Mouse (Mus musculus) ES-Bruce4 (cell line): ENCODE data around the gene Pard3. TPM values are rescaled to one million over a fixed set of nuclear protein-coding genes. Genes with fewer than 3 reads are reported as not detected.
A peak's percentile ranks its signal among the peaks of the same experiment; 100 is the strongest.

ENCODE experiments used
- H3K27ac ChIP-seq: 2 replicates; pipeline ENCODE4 v1.5.1; 2012; ENCODE audit warnings: low read length, inconsistent platforms; ENCODE audit not compliant: insufficient read depth
- H3K27me3 ChIP-seq: 2 replicates; pipeline ENCODE4 v1.6.1; 2012; ENCODE audit warnings: mild to moderate bottlenecking, low read length, inconsistent platforms; ENCODE audit not compliant: control insufficient read depth, poor library complexity, insufficient read depth, severe bottlenecking
- H3K36me3 ChIP-seq: 2 replicates; pipeline ENCODE4 v1.6.1; 2012; ENCODE audit warnings: inconsistent platforms, mild to moderate bottlenecking, low read length, moderate library complexity; ENCODE audit not compliant: control insufficient read depth, poor library complexity, insufficient read depth, severe bottlenecking
- H3K4me1 ChIP-seq: one replicate; pipeline ENCODE4 v1.8.1; 2011; ENCODE audit warnings: low read length; ENCODE audit not compliant: control insufficient read depth, insufficient read depth
- H3K4me3 ChIP-seq: 2 replicates; pipeline ENCODE4 v1.5.1; 2011; ENCODE audit warnings: low read depth, mild to moderate bottlenecking, low read length
- H3K9ac ChIP-seq: 2 replicates; pipeline ENCODE4 v1.6.1; 2012; ENCODE audit warnings: low read depth, mild to moderate bottlenecking, inconsistent platforms; ENCODE audit not compliant: poor library complexity, severe bottlenecking
- H3K9me3 ChIP-seq: replicated peaks from 2 replicates; pipeline ENCODE4 v1.6.1; 2012; ENCODE audit warnings: mild to moderate bottlenecking, low read length, inconsistent platforms; ENCODE audit not compliant: control insufficient read depth, poor library complexity, insufficient read depth, severe bottlenecking
- CTCF ChIP-seq: IDR thresholded peaks from one replicate; pipeline ENCODE4 v1.8.1; 2011; ENCODE audit warnings: low read depth, low read length
- EP300 ChIP-seq: IDR thresholded peaks from 2 replicates; pipeline ENCODE4 v1.6.1; 2011; ENCODE audit warnings: low read depth, low read length; ENCODE audit not compliant: insufficient read depth
- POLR2A ChIP-seq: IDR thresholded peaks from one replicate; pipeline ENCODE4 v1.8.1; 2011; ENCODE audit warnings: low read length; ENCODE audit not compliant: insufficient read depth
- polyA plus RNA-seq: library from polyadenylated mRNA; stranded (reverse); fragments of >200 nt; gene quantifications from 2 replicates; pipeline ENCODE4 v1.2.4, GENCODE M21; 2011; ENCODE audit warnings: low read depth; ENCODE audit not compliant: missing spikeins, insufficient read depth, insufficient read length

The Pard3 gene
- polyA plus RNA-seq = 33.8 and 38.0 TPM in 2 replicates

- H3K4me1 ChIP-seq = peaks cover 4% of the 10 kb centered on the region
- H3K27ac ChIP-seq = 0 out of 2 replicates have a peak within 1 kb of the TSS, but pooled peaks have one; percentile 1
- TF ChIP-seq POLR2A = no peak
- peak; percentile 16 for TF ChIP-seq CTCF
- TF ChIP-seq EP300 = no peak
- H3K27me3 ChIP-seq = no peaks in the 10 kb centered on the region
- H3K9ac ChIP-seq = peak within 1 kb of the TSS; percentile 98
- H3K4me3 ChIP-seq = peak within 1 kb of the TSS; percentile 97
- no peaks in the 10 kb centered on the region for H3K36me3 ChIP-seq
- no peaks in the 10 kb centered on the region for H3K9me3 ChIP-seq
These were observed at the start of gene Pard3 for GRCm38 (mm10) chr8:127063551-127064360. TSS of gene Pard3 (plus strand) at chr8:127063893.

DNA sequence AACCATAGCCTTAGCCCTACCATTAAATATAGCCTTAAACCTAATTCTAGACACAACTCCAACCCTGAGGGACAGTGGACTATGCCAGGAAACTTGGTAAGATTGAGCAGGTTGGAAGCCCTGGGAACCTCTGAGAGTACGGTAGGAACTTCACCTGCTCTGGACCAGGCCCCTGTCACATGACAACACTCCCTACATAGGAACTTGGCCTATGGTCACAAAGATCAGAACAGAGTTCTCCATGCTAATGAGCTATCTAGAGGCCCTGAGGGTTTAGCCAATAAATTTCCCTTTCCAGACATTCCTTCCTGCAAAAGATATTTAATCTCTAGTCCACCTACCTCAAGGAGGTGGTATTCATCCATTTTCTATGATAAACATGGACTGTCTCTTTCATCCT is 41.9 kb upstream of the Pard3 start:
- peaks cover 1% of the 10 kb centered on the region; the same call in 1 of the 2 replicates for H3K27me3 ChIP-seq
- no peak overlapping the region for H3K9ac ChIP-seq
- H3K4me3 ChIP-seq = no peak overlapping the region
- H3K36me3 ChIP-seq = no peaks in the 10 kb centered on the region
- no peaks in the 10 kb centered on the region for H3K4me1 ChIP-seq
- H3K27ac ChIP-seq = no peak overlapping the region
- TF ChIP-seq POLR2A (no peak), EP300 (no peak), CTCF (no peak)
- peaks cover 10% of the 10 kb centered on the region for H3K9me3 ChIP-seq

GRCm38 (mm10) chr8:127025256-127025717 is 38.4 kb upstream of the Pard3 start:
- Histone ChIP-seq H3K27me3 (peaks cover 1% of the 10 kb centered on the region; the same call in 1 of the 2 replicates), H3K4me1 (no peaks in the 10 kb centered on the region), H3K9ac (no peak overlapping the region), H3K27ac (no peak overlapping the region), H3K36me3 (no peaks in the 10 kb centered on the region), H3K9me3 (no peaks in the 10 kb centered on the region), H3K4me3 (no peak overlapping the region)
- TF ChIP-seq CTCF (no peak), POLR2A (no peak), EP300 (no peak)

- Histone ChIP-seq H3K9me3 (no peaks in the 10 kb centered on the region), H3K27ac (no peak overlapping the region), H3K36me3 (no peaks in the 10 kb centered on the region), H3K4me3 (no peak overlapping the region), H3K4me1 (no peaks in the 10 kb centered on the region), H3K27me3 (peaks cover 1% of the 10 kb centered on the region; the same call in 1 of the 2 replicates), H3K9ac (no peak overlapping the region)
- no peak for TF ChIP-seq CTCF
- TF ChIP-seq EP300 = no peak
- TF ChIP-seq POLR2A = no peak
These were observed 37.9 kb upstream of the Pard3 start for GRCm38 (mm10) chr8:127025775-127026174.

DNA sequence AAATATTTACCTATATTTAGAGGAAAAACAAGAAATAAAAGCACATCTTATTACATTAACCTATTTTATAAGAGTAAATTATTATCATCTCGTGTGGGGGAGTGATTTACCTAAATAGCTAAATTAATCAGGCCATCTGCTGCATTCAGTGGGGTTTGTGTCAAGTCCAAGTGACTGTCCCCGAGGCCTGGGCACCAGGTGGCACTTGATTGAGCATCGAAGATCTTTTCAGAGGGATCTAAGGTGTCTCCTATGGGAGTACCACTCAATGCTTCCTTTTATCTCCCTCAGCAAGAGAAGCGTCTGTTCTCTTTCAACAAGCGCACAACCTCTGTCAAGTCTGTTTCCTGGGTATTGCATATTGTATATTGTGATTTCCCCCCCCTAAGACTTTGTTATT is 32.2 kb upstream of the Pard3 start:
- no peak overlapping the region for H3K9ac ChIP-seq
- no peaks in the 10 kb centered on the region for H3K27me3 ChIP-seq
- no peaks in the 10 kb centered on the region for H3K36me3 ChIP-seq
- H3K27ac ChIP-seq = no peak overlapping the region
- H3K4me3 ChIP-seq = no peak overlapping the region
- TF ChIP-seq CTCF = no peak
- no peak for TF ChIP-seq EP300
- no peak for TF ChIP-seq POLR2A
- no peaks in the 10 kb centered on the region for H3K9me3 ChIP-seq
- H3K4me1 ChIP-seq = no peaks in the 10 kb centered on the region

DNA sequence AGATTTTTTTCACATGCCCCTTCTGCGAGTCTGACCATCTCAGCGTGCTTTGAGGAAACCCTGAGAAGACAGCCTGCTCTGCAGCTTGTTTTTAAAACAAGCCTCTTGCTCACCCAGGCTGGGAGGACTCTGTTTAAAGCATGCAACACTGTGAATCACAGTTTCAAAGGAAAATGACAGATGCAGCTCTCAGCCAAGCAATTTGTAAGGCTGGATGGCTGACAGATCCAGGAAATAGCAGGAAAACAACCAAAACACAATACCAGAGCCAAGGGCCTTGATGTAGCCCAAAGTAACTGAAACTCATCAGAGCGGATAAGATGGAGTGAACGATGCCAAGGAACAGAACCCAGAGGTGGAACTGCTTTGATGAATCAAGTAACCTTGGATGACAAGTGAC is 24.8 kb upstream of the Pard3 start:
- H3K9ac ChIP-seq = no peak overlapping the region
- H3K27me3 ChIP-seq = no peaks in the 10 kb centered on the region
- H3K4me3 ChIP-seq = no peak overlapping the region
- no peaks in the 10 kb centered on the region for H3K4me1 ChIP-seq
- H3K36me3 ChIP-seq = no peaks in the 10 kb centered on the region
- TF ChIP-seq POLR2A (no peak), EP300 (no peak), CTCF (no peak)
- H3K27ac ChIP-seq = no peak overlapping the region
- no peaks in the 10 kb centered on the region for H3K9me3 ChIP-seq
